Comparison of ENCODE assay signal across 1 mouse cellular context in the genomic region with DNA sequence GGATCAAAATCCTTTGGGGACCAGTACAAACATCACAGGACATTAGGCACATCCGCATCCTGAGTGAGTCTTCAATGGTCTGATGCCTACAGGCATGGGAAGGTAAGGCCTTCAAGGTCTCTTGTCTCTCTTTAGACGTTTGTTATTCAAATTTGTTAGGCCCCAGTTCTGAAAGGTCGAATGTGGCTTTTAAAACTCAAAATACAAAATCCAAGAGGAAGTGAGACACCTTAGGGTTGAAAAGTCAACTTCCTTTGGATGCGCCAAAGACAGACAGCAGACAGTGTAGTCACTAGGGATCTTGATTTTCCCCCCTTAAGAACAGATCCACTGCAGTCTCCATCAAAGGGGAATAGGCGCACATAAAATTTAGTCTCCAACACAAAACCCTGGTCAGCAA.
TF ChIP-seq lines count a peak whose summit lies in the region.

No protein-coding gene starts in this region.

TF ChIP-seq in CH12.LX, 34 proteins besides CTCF, POLR2A, EP300 and RAD21 (continued from another document):
- peak; percentile 54; the same call in 1 of the 2 replicates for TF ChIP-seq SIN3A (IDR thresholded peaks at IDR 0.05; ENCODE audit: low read length)
- TF ChIP-seq IRF4 (IDR thresholded peaks at IDR 0.05; ENCODE audit: low read depth, low read length) = peak; percentile 92
- TF ChIP-seq MXI1 (IDR thresholded peaks at IDR 0.05; ENCODE audit: low read depth, low read length) = 0 out of 2 replicates have a peak, but pooled peaks have one; percentile 2
- TF ChIP-seq MYC (IDR thresholded peaks at IDR 0.05; ENCODE audit: low read depth, low read length) = peak; percentile 63; the same call in 1 of the 2 replicates
- TF ChIP-seq JUN (IDR thresholded peaks at IDR 0.05; ENCODE audit: insufficient read depth, low read depth, low read length) = peak; percentile 21; the same call in 1 of the 2 replicates
- no peak for TF ChIP-seq ZC3H11A (IDR thresholded peaks at IDR 0.05; ENCODE audit: low read depth, low read length)
- TF ChIP-seq MAZ (IDR thresholded peaks at IDR 0.05; ENCODE audit: low read depth, low read length) = peak; percentile 57; the same call in 1 of the 2 replicates
- peak; percentile 54; the same call in 1 of the 2 replicates for TF ChIP-seq JUND (conservative IDR thresholded peaks at IDR 0.05; ENCODE audit: low read depth, low read length)
- no peak for TF ChIP-seq NELFE (IDR thresholded peaks at IDR 0.05; ENCODE audit: low read depth, low read length)
- TF ChIP-seq MAFK (IDR thresholded peaks at IDR 0.05; ENCODE audit: insufficient replicate concordance, low read length) = no peak
- TF ChIP-seq RCOR1 (conservative IDR thresholded peaks at IDR 0.05; ENCODE audit: low read depth, low read length) = peak; percentile 70; the same call in 1 of the 2 replicates
- peak; percentile 44; the same call in 1 of the 2 replicates for TF ChIP-seq ELF1 (IDR thresholded peaks at IDR 0.05; ENCODE audit: low read depth, low read length)
- TF ChIP-seq GABPA (IDR thresholded peaks at IDR 0.05; ENCODE audit: insufficient replicate concordance, low read depth, low read length) = no peak
- no peak for TF ChIP-seq NRF1 (IDR thresholded peaks at IDR 0.05; ENCODE audit: low read depth, low read length)
